Mouse (Mus musculus) MEL (cell line): ENCODE results near the gene Plcb4. TPM values are rescaled to one million over a fixed set of nuclear protein-coding genes. Genes with fewer than 3 reads are reported as not detected.

Experiments
- DNase-seq: peaks from one replicate; pipeline ENCODE4 v3.0.0; 2011; ENCODE audit warnings: low read depth, low spot score
- H3K27ac ChIP-seq: 2 replicates; pipeline ENCODE4 v1.5.1; 2012; ENCODE audit warnings: low read depth, mild to moderate bottlenecking, control low read depth, low read length, moderate library complexity; ENCODE audit not compliant: control insufficient read depth
- H3K27me3 ChIP-seq, 2 experiments: fragments of 150-350 bp in 1 of 2; sonication (generic) in 1 of 2; 2 replicates each; pipeline ENCODE4 v1.6.1; 2012; ENCODE audit warnings: low read length in 2 of 2, mild to moderate bottlenecking in 2 of 2, improper control_type of control experiment in 1 of 2, moderate library complexity in 1 of 2; ENCODE audit not compliant: insufficient read depth in 2 of 2, control insufficient read depth in 1 of 2
- H3K36me3 ChIP-seq, 2 experiments: 2 replicates each; pipeline ENCODE4 v1.6.1; 2012 to 2014; ENCODE audit warnings: low read length in 2 of 2, improper control_type of control experiment in 1 of 2, inconsistent platforms in 1 of 2, mild to moderate bottlenecking in 1 of 2; ENCODE audit not compliant: insufficient read depth in 2 of 2, control insufficient read depth in 1 of 2
- H3K4me1 ChIP-seq, 2 experiments: fragments of 150-350 bp in 1 of 2; sonication (generic) in 1 of 2; 2 replicates each; pipeline ENCODE4 v1.6.1; 2012; ENCODE audit warnings: low read length in 2 of 2, improper control_type of control experiment in 1 of 2, mild to moderate bottlenecking in 1 of 2; ENCODE audit not compliant: insufficient read depth in 2 of 2, control insufficient read depth in 1 of 2
- H3K4me3 ChIP-seq, 2 experiments: fragments of 150-350 bp in 1 of 2; sonication (generic) in 1 of 2; 2 replicates each; pipeline ENCODE4 v1.5.1; 2012; ENCODE audit warnings: low read depth in 2 of 2, low read length in 2 of 2, mild to moderate bottlenecking in 2 of 2, moderate library complexity in 2 of 2, control low read depth in 1 of 2, improper control_type of control experiment in 1 of 2; ENCODE audit not compliant: control insufficient read depth in 1 of 2, insufficient read depth in 1 of 2
- H3K79me2 ChIP-seq: 2 replicates; pipeline ENCODE4 v1.6.1; 2012; ENCODE audit warnings: mild to moderate bottlenecking, low read length, moderate library complexity; ENCODE audit not compliant: control insufficient read depth, poor library complexity, insufficient read depth
- H3K9ac ChIP-seq: 2 replicates; pipeline ENCODE4 v1.6.1; 2012; ENCODE audit warnings: low read depth, mild to moderate bottlenecking, control low read depth, low read length, moderate library complexity; ENCODE audit not compliant: control insufficient read depth, poor library complexity, severe bottlenecking
- H3K9me3 ChIP-seq: fragments of 150-350 bp; sonication (generic); replicated peaks from 2 replicates; pipeline ENCODE4 v1.6.1; 2012; ENCODE audit warnings: mild to moderate bottlenecking, low read length, improper control_type of control experiment, moderate library complexity; ENCODE audit not compliant: insufficient read depth
- CHD1 ChIP-seq: IDR thresholded peaks from 2 replicates; pipeline ENCODE4 v1.6.1; 2012; ENCODE audit warnings: low read depth, mild to moderate bottlenecking, inconsistent platforms, low read length, improper control_type of control experiment
- CHD2 ChIP-seq: IDR thresholded peaks from 2 replicates; pipeline ENCODE4 v1.6.1; 2011; ENCODE audit warnings: low read length, improper control_type of control experiment
- CTCF ChIP-seq, 3 experiments: IDR thresholded peaks in 2 of 3; conservative IDR thresholded peaks in 1 of 3; 2 replicates each; pipeline ENCODE4 v1.5.1; 2011 to 2012; ENCODE audit warnings: low read length in 3 of 3, low read depth in 2 of 3, mild to moderate bottlenecking in 2 of 3, improper control_type of control experiment in 1 of 3, inconsistent platforms in 1 of 3, mixed read lengths in 1 of 3, moderate library complexity in 1 of 3; ENCODE audit not compliant: control insufficient read depth in 1 of 3, insufficient read depth in 1 of 3, poor library complexity in 1 of 3, severe bottlenecking in 1 of 3
- ELF1 ChIP-seq: IDR thresholded peaks from 2 replicates; pipeline ENCODE4 v1.6.1; 2014; ENCODE audit warnings: low read depth, mild to moderate bottlenecking, inconsistent platforms, low read length, improper control_type of control experiment, moderate library complexity
- GABPA ChIP-seq: IDR thresholded peaks from 2 replicates; pipeline ENCODE4 v1.6.1; 2012; ENCODE audit warnings: low read depth, mild to moderate bottlenecking, inconsistent platforms, low read length, improper control_type of control experiment, moderate library complexity
- JUND ChIP-seq: IDR thresholded peaks from 2 replicates; pipeline ENCODE4 v1.6.1; 2011; ENCODE audit warnings: low read depth, mild to moderate bottlenecking, improper control_type of control experiment, low read length
- MAFK ChIP-seq: IDR thresholded peaks from 2 replicates; pipeline ENCODE4 v1.6.1; 2011; ENCODE audit warnings: low read depth, mild to moderate bottlenecking, low read length, improper control_type of control experiment, borderline replicate concordance
- MAX ChIP-seq: IDR thresholded peaks from 2 replicates; pipeline ENCODE4 v1.6.1; 2011; ENCODE audit warnings: low read length, improper control_type of control experiment
- NRF1 ChIP-seq: IDR thresholded peaks from 2 replicates; pipeline ENCODE4 v1.6.1; 2014; ENCODE audit warnings: low read depth, mild to moderate bottlenecking, inconsistent platforms, low read length, improper control_type of control experiment, moderate library complexity; ENCODE audit not compliant: poor library complexity, insufficient read depth, severe bottlenecking
- POLR2A ChIP-seq, 2 experiments: IDR thresholded peaks; 2 replicates each; pipeline ENCODE4 v1.6.1; 2011 to 2012; ENCODE audit warnings: low read length in 2 of 2, mild to moderate bottlenecking in 2 of 2, control low read depth in 1 of 2, improper control_type of control experiment in 1 of 2, low read depth in 1 of 2, moderate library complexity in 1 of 2; ENCODE audit not compliant: control insufficient read depth in 1 of 2, insufficient read depth in 1 of 2, poor library complexity in 1 of 2
- POLR2AphosphoS2 ChIP-seq: IDR thresholded peaks from 2 replicates; pipeline ENCODE4 v1.6.1; 2011; ENCODE audit warnings: low read length, improper control_type of control experiment
- SMC3 ChIP-seq: IDR thresholded peaks from 2 replicates; pipeline ENCODE4 v1.6.1; 2011; ENCODE audit warnings: low read depth, low read length, improper control_type of control experiment
- USF1 ChIP-seq: IDR thresholded peaks from 2 replicates; pipeline ENCODE4 v1.6.1; 2014; ENCODE audit warnings: low read depth, mild to moderate bottlenecking, inconsistent platforms, low read length, improper control_type of control experiment, moderate library complexity
- USF2 ChIP-seq, 2 experiments: IDR thresholded peaks; 2 replicates each; pipeline ENCODE4 v1.6.1; 2011 to 2012; ENCODE audit warnings: improper control_type of control experiment in 2 of 2, low read length in 2 of 2, borderline replicate concordance in 1 of 2, inconsistent platforms in 1 of 2, low read depth in 1 of 2, mild to moderate bottlenecking in 1 of 2; ENCODE audit not compliant: insufficient read depth in 1 of 2
- ZC3H11A ChIP-seq: IDR thresholded peaks from 2 replicates; pipeline ENCODE4 v1.6.1; 2012; ENCODE audit warnings: low read depth, mild to moderate bottlenecking, inconsistent platforms, low read length, improper control_type of control experiment
- ZMIZ1 ChIP-seq: IDR thresholded peaks from 2 replicates; pipeline ENCODE4 v1.6.1; 2012; ENCODE audit warnings: low read depth, mild to moderate bottlenecking, inconsistent platforms, low read length, improper control_type of control experiment, moderate library complexity
- polyA plus RNA-seq, 2 experiments: library from polyadenylated mRNA; stranded (reverse) in 1 of 2; unstranded in 1 of 2; fragments of >175 nt in 1 of 2; fragments of >200 nt in 1 of 2; gene quantifications; 2 replicates each; pipeline versions ENCODE4 v1.2.1 to v1.2.4; 2012; ENCODE audit warnings: low replicate concordance in 2 of 2, low read depth in 1 of 2; ENCODE audit not compliant: insufficient read length in 2 of 2, insufficient read depth in 1 of 2, missing spikeins in 1 of 2
- total RNA-seq: library from RNA; depleted of rRNA; stranded (reverse); fragments of 300-350 nt; gene quantifications from 2 replicates; pipeline ENCODE4 v1.2.3, GENCODE M21; 2012

The Plcb4 gene
- total and polyA plus RNA-seq, 3 experiments, result not detected

DNA sequence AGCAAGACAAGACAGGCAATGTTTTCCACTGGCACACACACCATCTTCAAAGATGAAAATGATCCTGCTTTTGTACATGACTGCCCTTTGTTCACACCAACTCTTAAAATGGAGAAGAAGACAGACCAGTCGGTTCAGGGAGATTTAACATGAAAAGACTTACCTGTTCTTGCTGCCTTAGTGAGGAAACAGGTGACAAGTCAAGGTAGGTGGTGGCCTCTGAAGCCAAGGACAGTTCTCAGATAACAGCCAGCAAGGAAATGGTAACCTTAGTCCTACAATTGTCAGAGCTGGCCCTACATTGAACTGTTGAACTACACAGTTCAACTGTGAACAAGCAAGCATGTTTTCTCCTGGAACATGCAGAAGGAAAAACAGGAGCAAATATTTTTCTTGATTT is 17.8 kb upstream of the Plcb4 start:
- Histone ChIP-seq H3K27ac (no peak overlapping the region), H3K27me3 (no peaks in the 10 kb centered on the region), H3K4me1 (no peaks in the 10 kb centered on the region), H3K36me3 (no peaks in the 10 kb centered on the region), H3K9ac (no peak overlapping the region), H3K9me3 (no peaks in the 10 kb centered on the region)
- TF ChIP-seq ZC3H11A (no peak), POLR2A (IDR thresholded peaks at IDR 0.05; ENCODE audit: control insufficient read depth in 1 of 2, insufficient read depth in 1 of 2, low read depth in 1 of 2, low read length in 2 of 2, poor library complexity in 1 of 2) (no peak), CHD2 (no peak), MAFK (no peak), MAX (no peak), NRF1 (no peak), GABPA (no peak), CHD1 (no peak), USF2 (IDR thresholded peaks at IDR 0.05; ENCODE audit: borderline replicate concordance in 1 of 2, insufficient read depth in 1 of 2, low read depth in 1 of 2, low read length in 2 of 2) (no peak)
- TF ChIP-seq, all 39 proteins: peak for 0
- H3K79me2 ChIP-seq, result no peaks in the 10 kb centered on the region
- no peak overlapping the region for H3K4me3 ChIP-seq
- DNase-seq, result no peak

DNA sequence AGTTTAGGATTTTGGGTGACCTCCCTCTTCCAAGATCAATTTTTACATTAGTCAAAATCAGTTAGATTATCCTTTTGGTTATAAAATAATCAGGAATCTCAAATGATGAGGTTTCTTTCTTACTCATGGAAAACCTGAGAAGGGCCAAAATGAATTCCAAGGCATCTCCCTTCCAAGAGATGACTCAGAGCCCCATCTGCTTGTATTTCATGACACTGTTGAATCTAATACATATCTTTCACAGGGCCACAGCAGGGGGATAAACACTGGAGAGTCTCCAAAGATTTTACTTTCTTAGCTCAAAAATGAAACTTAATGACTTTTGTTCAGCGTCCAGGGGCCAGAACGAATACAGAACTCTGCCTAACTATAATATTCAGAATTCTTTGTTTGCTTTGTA is 17.2 kb upstream of the Plcb4 start:
- H3K27me3 ChIP-seq, result no peaks in the 10 kb centered on the region
- H3K4me1 ChIP-seq, result no peaks in the 10 kb centered on the region
- H3K79me2 ChIP-seq, result no peaks in the 10 kb centered on the region
- no peaks in the 10 kb centered on the region for H3K36me3 ChIP-seq
- DNase-seq, result no peak
- no peaks in the 10 kb centered on the region for H3K9me3 ChIP-seq
- H3K4me3 ChIP-seq, result no peak overlapping the region
- no peak for TF ChIP-seq ELF1
- no peak for TF ChIP-seq POLR2AphosphoS2
- no peak for TF ChIP-seq ZC3H11A
- TF ChIP-seq SMC3, result no peak
- no peak for TF ChIP-seq MAFK
- TF ChIP-seq ZMIZ1, result no peak
- no peak for TF ChIP-seq USF1
- TF ChIP-seq USF2 (IDR thresholded peaks at IDR 0.05; ENCODE audit: borderline replicate concordance in 1 of 2, insufficient read depth in 1 of 2, low read depth in 1 of 2, low read length in 2 of 2), result no peak
- TF ChIP-seq JUND, result no peak
- TF ChIP-seq CTCF (IDR thresholded peaks at IDR 0.05 in 2 of 3, conservative IDR thresholded peaks at IDR 0.05 in 1 of 3; ENCODE audit: control insufficient read depth in 1 of 3, insufficient read depth in 1 of 3, low read depth in 2 of 3, low read length in 3 of 3, poor library complexity in 1 of 3, severe bottlenecking in 1 of 3), result no peak
- H3K9ac ChIP-seq, result no peak overlapping the region
- no peak overlapping the region for H3K27ac ChIP-seq
